Mouse (Mus musculus): Measurements from ENCODE around the gene Mrps16. TPM values are rescaled to one million over a fixed set of nuclear protein-coding genes. Genes with fewer than 3 reads are reported as not detected.

Gene Mrps16
- total RNA-seq (2012; rRNA removed): 119 and 132 TPM in 2 replicates
- 100 to 1,000 TPM in 1 of 2 experiments, not detected in 1; 112 TPM for polyA plus RNA-seq (2012; ENCODE audit: insufficient read depth in 1 of 2, insufficient read length in 2 of 2, low read depth in 1 of 2, low replicate concordance in 2 of 2, missing spikeins in 1 of 2)

- Histone ChIP-seq H3K27ac (ENCODE audit: control insufficient read depth, low read depth, low read length) (peak within 1 kb of the TSS; percentile 91), H3K4me3 (ENCODE audit: control insufficient read depth in 1 of 2, insufficient read depth in 1 of 2, low read depth in 2 of 2, low read length in 2 of 2) (peak within 1 kb of the TSS; percentile 84 to 96), H3K27me3 (ENCODE audit: control insufficient read depth in 1 of 2, insufficient read depth in 2 of 2, low read length in 2 of 2) (no peaks in the 10 kb centered on the region), H3K4me1 (ENCODE audit: control insufficient read depth in 1 of 2, insufficient read depth in 2 of 2, low read length in 2 of 2) (peaks cover 6 to 13% of the 10 kb centered on the region in 2 experiments; a peak in 3 of 4 replicates), H3K36me3 (ENCODE audit: control insufficient read depth in 1 of 2, insufficient read depth in 2 of 2, low read length in 2 of 2) (peaks cover 0 to 15% of the 10 kb centered on the region in 2 experiments; a peak in 2 of 4 replicates), H3K9ac (ENCODE audit: control insufficient read depth, low read depth, low read length, poor library complexity, severe bottlenecking) (peak within 1 kb of the TSS; percentile 95), H3K9me3 (replicated peaks; ENCODE audit: insufficient read depth, low read length) (no peaks in the 10 kb centered on the region), H3K79me2 (ENCODE audit: control insufficient read depth, insufficient read depth, low read length, poor library complexity) (peaks cover 13% of the 10 kb centered on the region)
- DNase-seq (ENCODE audit: low read depth, low spot score): peak; percentile 98
- TF ChIP-seq CTCF (IDR thresholded peaks at IDR 0.05 in 2 of 3, conservative IDR thresholded peaks at IDR 0.05 in 1 of 3; ENCODE audit: control insufficient read depth in 1 of 3, insufficient read depth in 1 of 3, low read depth in 2 of 3, low read length in 3 of 3, poor library complexity in 1 of 3, severe bottlenecking in 1 of 3) (peak in 2 of 3 experiments; percentile 80 to 94; a peak in 5 of 6 replicates), TBP (IDR thresholded peaks at IDR 0.05; ENCODE audit: low read depth, low read length) (peak; percentile 73), MYC (IDR thresholded peaks at IDR 0.05; ENCODE audit: low read depth, low read length) (no peak; the same call in 1 of the 2 replicates), ELF1 (IDR thresholded peaks at IDR 0.05; ENCODE audit: low read depth, low read length) (peak; percentile 92), UBTF (IDR thresholded peaks at IDR 0.05; ENCODE audit: borderline replicate concordance, insufficient read depth, low read depth, low read length) (peak; percentile 75; the same call in 1 of the 2 replicates), MAX (IDR thresholded peaks at IDR 0.05; ENCODE audit: low read length) (peak; percentile 68), USF2 (IDR thresholded peaks at IDR 0.05; ENCODE audit: borderline replicate concordance in 1 of 2, insufficient read depth in 1 of 2, low read depth in 1 of 2, low read length in 2 of 2) (no peak), NRF1 (IDR thresholded peaks at IDR 0.05; ENCODE audit: insufficient read depth, low read depth, low read length, poor library complexity, severe bottlenecking) (peak; percentile 60), CHD1 (IDR thresholded peaks at IDR 0.05; ENCODE audit: low read depth, low read length) (no peak), NELFE (IDR thresholded peaks at IDR 0.05; ENCODE audit: low read depth, low read length) (peak; percentile 86), GABPA (IDR thresholded peaks at IDR 0.05; ENCODE audit: low read depth, low read length) (no peak), POLR2A (IDR thresholded peaks at IDR 0.05; ENCODE audit: control insufficient read depth in 1 of 2, insufficient read depth in 1 of 2, low read depth in 1 of 2, low read length in 2 of 2, poor library complexity in 1 of 2) (peak; percentile 68 to 96), SMC3 (IDR thresholded peaks at IDR 0.05; ENCODE audit: low read depth, low read length) (peak; percentile 34; the same call in 1 of the 2 replicates), ZKSCAN1 (IDR thresholded peaks at IDR 0.05; ENCODE audit: low read depth, low read length) (no peak), GATA1 (IDR thresholded peaks at IDR 0.05; ENCODE audit: low read depth, low read length) (no peak), E2F4 (IDR thresholded peaks at IDR 0.05; ENCODE audit: borderline replicate concordance, low read depth, low read length) (no peak), MAZ (IDR thresholded peaks at IDR 0.05; ENCODE audit: low read depth, low read length) (peak; percentile 63; the same call in 1 of the 2 replicates), TCF12 (IDR thresholded peaks at IDR 0.05; ENCODE audit: low read depth, low read length) (peak; percentile 69), JUND (IDR thresholded peaks at IDR 0.05; ENCODE audit: low read depth, low read length) (no peak), RCOR1 (IDR thresholded peaks at IDR 0.05; ENCODE audit: low read depth, low read length) (peak; percentile 31; the same call in 1 of the 2 replicates), TAL1 (IDR thresholded peaks at IDR 0.05; ENCODE audit: low read length) (no peak), MAFK (IDR thresholded peaks at IDR 0.05; ENCODE audit: borderline replicate concordance, low read depth, low read length) (no peak), SIN3A (IDR thresholded peaks at IDR 0.05; ENCODE audit: low read length) (peak; percentile 82), MXI1 (IDR thresholded peaks at IDR 0.05; ENCODE audit: low read depth, low read length) (peak; percentile 90), ZMIZ1 (IDR thresholded peaks at IDR 0.05; ENCODE audit: low read depth, low read length) (peak; percentile 96), BHLHE40 (IDR thresholded peaks at IDR 0.05; ENCODE audit: borderline replicate concordance, low read depth, low read length) (no peak), CHD2 (IDR thresholded peaks at IDR 0.05; ENCODE audit: low read length) (no peak), RAD21 (IDR thresholded peaks at IDR 0.05; ENCODE audit: low read depth, low read length) (no peak), MYB (IDR thresholded peaks at IDR 0.05; ENCODE audit: low read depth, low read length) (no peak), USF1 (IDR thresholded peaks at IDR 0.05; ENCODE audit: low read depth, low read length) (0 out of 2 replicates have a peak, but pooled peaks have one; percentile 6), HCFC1 (IDR thresholded peaks at IDR 0.05; ENCODE audit: low read depth, low read length) (peak; percentile 85), KAT2A (conservative IDR thresholded peaks at IDR 0.05; ENCODE audit: low read depth, low read length) (peak; percentile 47; the same call in 1 of the 2 replicates), ZC3H11A (IDR thresholded peaks at IDR 0.05; ENCODE audit: low read depth, low read length) (no peak), POLR2AphosphoS5 (IDR thresholded peaks at IDR 0.05; ENCODE audit: borderline replicate concordance, low read depth, low read length) (no peak), ETS1 (IDR thresholded peaks at IDR 0.05; ENCODE audit: low read depth, low read length) (0 out of 2 replicates have a peak, but pooled peaks have one; percentile 9)
These were observed at the start of gene Mrps16 for GRCm38 (mm10) chr14:20393205-20393913. Mrps16 (minus strand) TSS chr14:20393634.

Measured in MEL (cell line).